Mouse (Mus musculus) kidney, postnatal 14 days (tissue): ENCODE measurements around the gene Cnst.

Experiments used
- DNase-seq: peaks from one replicate; pipeline ENCODE4 v3.0.0; 2022; ENCODE audit warnings: mixed read lengths

Cnst gene

DNA sequence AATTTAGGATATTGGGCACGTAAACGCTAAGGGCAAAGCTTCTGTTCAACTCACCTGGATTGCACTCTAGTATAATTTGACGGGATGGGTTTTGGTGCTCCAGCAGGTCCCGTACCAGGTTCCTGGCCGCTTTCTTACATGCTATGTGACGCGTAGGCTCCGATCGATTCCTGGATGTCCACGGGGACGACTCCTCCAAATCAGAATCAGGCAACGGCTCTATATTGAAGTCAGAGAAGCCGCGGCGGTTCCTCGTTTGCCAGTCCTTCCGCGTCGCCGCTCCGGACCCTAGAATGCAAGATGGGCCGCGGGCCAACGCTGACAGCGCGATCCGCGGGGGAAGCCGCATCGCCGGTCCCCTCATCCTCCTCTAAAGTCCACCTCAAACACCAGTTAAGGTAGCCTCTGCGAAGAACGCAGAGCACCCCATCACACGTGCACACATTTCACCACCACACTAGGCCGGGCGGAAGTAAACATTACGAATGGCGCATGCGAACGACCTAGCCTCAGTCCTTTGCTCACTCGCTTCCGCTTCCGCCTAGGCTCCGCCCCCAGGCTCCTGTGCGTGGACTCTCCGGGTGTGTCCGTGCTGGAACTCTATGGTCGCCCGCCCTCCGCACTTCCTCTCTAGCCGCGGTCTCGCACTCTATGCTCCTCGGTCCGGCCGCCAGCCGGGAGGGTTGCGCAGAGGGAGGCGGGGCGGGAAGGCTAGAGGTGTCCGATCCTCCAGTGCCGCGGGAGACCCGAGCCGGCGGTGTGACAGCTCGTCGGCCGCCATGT is at the start of gene Cnst, which contains the start of gene Tfb2m:
TSS of gene Cnst (plus strand) at position 603 of the 783 bp plus-strand sequence.
TSS of gene Tfb2m (minus strand) at position 500 of the 783 bp plus-strand sequence.
- DNase-seq = peak; percentile 99

DNA sequence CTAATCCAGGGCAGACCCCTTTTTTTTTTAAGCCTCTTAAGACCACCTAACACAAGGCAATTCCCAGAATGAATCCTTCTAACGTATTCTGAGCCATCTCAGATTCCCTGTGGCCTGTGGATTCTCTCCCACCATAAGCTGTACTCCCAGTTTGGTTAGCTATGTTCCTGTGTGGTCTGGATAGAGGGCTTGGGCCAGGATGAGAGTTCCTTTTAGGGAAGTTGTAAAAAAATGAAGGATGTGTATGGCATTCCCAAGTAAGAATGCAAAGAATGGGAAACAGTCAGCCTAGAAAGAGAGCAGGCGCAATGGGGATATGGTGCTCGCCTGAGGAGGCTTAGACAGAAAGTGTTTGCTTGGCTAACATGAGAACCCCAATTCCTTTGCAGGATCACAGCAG is 46.9 kb upstream of the Cnst start:
- DNase-seq = no peak

DNA sequence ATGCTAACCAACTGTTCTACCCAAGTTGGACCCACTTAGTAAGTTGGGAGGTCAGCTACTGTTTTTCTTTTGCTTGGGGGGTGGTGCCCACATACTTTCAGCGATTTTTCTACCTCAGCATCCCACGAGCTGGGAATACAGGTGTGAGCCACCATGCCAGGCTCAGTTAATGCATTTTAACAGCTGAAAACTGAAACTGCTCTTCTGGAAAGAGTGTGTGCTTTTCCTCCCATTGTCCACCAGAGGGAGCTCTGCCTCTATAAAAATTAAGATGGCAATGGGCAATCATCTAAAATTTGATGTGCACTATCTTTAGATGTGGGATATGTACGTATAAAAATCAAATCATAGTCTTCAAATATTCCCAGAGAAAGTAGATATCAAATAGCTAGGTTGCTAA is 43.6 kb upstream of the Cnst start:
- DNase-seq = no peak

- DNase-seq = peak; percentile 33
These were observed 39.4 kb upstream of the Cnst start for GRCm38 (mm10) chr1:179506530-179507315.

DNA sequence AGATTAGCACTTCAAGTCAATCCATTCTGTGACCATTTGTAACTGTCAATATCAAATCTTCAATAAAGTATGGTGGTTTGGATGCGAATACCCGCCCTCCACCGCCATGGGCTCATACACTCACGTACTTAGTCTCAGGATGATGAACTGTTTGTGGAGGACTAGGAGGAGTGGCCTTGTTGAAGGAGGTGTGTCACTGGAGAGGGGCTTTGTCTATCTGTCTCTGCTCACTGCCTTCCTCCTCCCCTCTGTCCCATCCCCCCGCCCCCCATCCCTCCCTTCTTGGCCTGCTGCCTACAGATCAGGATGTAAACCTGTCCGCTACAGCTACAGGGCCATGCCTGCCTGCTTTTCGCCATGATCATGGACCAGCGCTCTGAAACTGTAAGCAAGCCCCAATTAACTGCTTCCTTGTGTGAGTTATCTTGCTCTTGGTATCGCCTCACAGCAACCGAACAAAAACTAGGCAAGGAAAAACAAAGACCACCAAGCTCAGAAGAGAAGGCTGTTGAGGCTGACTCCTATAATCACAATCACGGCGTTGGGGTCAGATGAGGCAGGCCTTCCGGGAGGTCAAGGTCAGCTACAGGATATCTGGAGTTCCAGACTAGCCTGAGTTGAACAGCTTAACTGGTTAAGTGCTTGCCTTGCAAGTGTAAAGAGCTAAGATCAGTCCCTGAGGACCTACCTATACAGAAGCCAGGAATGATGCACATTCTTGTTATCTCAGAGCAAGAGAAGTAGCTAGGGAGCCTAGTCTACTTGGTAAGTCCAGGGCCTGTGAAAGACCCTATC is 35.4 kb upstream of the Cnst start:
- no peak for DNase-seq

DNA sequence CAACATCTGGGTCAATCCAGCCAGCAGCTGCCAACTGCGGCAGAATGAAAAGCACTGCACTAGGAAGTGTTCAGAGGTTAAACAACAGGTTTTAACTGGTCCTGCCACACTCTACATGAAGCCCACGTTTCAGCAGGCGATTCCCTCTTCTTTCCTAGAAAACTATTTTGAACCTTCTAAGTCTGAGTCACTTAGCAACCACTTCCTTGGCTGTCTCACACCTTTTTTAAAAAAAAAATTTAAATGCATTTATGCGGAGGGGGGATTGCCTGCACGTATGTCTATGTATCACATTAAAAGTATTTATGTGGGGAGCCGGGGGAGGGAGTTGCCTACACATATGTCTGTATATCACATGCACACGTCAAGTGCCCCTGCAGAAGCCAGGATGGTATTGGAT is 34.3 kb upstream of the Cnst start:
- no peak for DNase-seq

GRCm38 (mm10) chr1:179516941-179517712 is 29.0 kb upstream of the Cnst start:
- peak; percentile 6 for DNase-seq

- peak; percentile 87 for DNase-seq
These were observed 28.3 kb upstream of the Cnst start, which contains the start of gene Smyd3 for GRCm38 (mm10) chr1:179517713-179518465. TSS of gene Smyd3 (minus strand) at chr1:179518041.

GRCm38 (mm10) chr1:179519901-179520300 is 26.3 kb upstream of the Cnst start:
- no peak for DNase-seq

- DNase-seq = no peak
These were observed 7.1 kb upstream of the Cnst start for GRCm38 (mm10) chr1:179539054-179539453.

- DNase-seq = no peak
These were observed 6.3 kb upstream of the Cnst start for GRCm38 (mm10) chr1:179539887-179540286.

DNA sequence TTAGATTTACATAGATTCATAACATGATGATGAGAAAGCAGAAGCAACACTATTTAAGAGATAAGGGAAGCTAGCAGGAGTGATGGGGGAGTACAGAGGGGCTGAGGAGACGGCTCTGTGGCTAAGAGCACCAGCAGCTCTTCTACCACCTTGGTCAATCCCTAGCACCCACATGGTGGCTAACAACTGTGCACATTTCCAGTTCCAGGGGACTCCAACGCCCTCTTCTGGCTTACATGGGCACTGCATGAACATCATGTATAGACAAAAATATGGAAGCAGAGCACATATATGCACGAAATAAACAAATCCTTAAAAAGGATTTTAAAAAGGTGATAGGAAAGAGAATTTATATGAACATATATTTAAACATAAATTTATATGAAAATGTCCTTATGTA is 4.7 kb upstream of the Cnst start:
- no peak for DNase-seq

DNA sequence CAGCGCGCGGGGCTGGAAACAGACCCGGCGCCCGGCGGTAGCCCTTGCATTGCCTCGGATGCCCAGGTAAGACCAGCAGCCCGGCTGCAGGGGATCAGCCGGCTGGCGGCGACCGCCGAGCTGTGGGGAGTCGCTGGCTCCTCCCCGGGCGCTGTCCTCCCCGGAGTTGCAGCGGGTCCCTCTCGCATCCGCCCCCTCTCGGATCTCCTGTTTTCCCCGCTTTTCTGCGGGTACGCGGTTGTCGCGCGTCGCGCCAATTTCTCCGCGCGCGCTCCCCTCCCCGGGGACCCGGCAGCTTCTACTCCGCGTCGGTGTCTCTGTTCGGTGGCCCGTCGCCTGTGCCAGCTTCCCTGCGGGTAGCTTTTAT is 364 bp downstream of the Cnst start:
- DNase-seq = no peak

- DNase-seq = peak; percentile 18
These were observed 1.0 kb downstream of the Cnst start for GRCm38 (mm10) chr1:179547176-179547575.

DNA sequence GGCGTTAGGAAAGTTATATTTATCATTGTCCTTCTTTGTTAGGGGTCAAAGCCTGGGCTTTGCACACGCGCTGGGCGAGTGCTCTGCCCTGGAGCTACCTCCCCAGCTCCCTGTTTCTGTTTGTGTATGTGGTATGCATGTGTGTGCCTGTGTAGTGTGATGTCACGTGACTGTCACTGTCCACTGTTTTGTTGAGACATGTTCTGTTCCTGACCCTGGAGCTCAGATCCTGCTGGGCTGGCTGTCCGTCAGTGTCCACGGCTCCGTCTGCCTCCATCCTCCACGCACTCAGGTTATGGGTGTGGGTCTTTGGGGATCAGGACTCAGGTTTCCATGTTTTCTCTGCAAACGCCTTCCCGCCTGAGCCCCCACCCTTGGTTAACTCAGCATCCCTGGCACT is 2.0 kb downstream of the Cnst start:
- DNase-seq = no peak

DNA sequence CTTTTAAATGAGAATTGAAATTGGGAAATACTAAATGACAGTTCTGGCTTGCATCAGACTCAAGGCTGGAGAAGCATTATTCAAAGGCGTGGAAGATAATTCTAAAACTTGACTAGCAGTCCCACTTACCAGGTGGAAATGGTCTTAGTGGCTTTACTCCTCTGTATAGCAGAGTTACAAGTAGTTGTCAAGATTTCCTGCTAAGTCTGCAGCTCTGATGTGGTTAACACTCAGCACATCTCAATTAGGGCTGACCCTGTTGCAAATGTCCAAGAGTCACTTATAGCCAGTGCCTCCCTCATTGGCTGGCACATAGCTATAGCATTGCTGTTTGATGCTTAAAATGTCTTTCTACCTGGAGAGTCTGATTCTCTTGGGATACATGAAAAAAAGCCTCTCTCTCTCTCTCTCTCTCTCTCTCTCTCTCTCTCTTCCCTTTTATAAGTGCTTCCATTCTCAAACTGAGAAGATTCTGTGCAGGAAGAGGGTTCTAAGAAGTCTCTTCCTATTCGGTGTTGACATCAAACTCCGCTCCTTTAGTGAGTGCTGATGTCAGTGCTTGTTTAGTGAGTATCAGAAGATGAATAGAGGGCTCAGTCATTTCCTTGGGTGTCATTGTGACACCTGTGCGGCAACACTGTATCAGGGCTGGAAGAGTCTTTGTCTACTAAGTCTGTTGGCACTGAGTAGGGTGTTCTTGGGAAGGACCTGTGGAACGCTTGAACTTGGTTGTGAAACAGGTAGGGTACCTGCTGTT is 3.0 kb downstream of the Cnst start:
- no peak for DNase-seq

GRCm38 (mm10) chr1:179551336-179551735 is 5.2 kb downstream of the Cnst start:
- no peak for DNase-seq

DNA sequence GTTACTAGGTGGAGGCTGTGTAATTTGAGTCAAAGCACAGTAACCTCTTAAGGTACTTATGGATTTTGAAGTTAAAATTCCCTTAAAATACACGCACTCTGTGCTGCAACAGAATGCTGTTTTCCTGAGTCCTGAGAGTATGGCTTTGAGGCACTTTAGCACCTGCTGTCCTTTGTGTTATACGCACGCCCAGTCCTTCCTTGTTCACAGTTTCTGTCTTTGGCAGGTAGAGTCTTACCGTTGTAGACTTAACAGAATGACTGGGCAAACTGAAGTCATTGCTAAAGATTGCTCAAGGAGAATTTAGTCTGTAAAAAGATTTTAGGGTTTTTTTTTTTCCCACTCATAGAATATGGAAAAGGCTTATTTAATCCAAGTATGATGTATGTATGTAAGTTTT is 5.8 kb downstream of the Cnst start:
- no peak for DNase-seq

- no peak for DNase-seq
These were observed 6.6 kb downstream of the Cnst start for GRCm38 (mm10) chr1:179552751-179553150.

GRCm38 (mm10) chr1:179553197-179553948 is 7.2 kb downstream of the Cnst start:
- peak; percentile 38 for DNase-seq
